Mouse (Mus musculus): Measurements from ENCODE around the gene Frs3.

DNA sequence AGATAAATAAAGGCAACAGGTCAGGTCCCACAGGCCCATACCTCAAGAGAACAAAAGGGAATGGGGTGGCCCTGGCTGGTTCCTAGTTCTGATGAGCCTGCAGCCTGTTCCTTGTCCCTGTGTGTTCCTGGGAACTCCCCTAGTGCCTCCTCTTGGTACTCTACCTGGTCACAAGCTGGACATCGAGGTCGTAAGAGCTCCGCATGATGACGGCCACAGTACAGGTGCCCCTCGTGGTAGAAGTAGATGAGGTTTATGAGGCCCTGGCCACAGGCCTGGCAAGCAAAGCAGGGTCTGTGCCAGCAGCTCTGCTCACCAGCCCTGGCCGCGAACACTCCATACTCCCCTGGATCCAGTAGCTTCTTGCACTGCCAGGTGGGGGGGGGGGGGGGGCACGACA is 1.1 kb downstream of the Frs3 start:
- TF ChIP-seq POLR2A (IDR thresholded peaks at IDR 0.05; ENCODE audit: low read depth, low read length) (no peak), CTCF (conservative IDR thresholded peaks at IDR 0.05; ENCODE audit: insufficient read depth, insufficient read length, low read depth, low read length) (no peak)
